Mouse (Mus musculus) neutrophil, adult 5-6 weeks (primary cell): Measurements from ENCODE around the gene Cyp4a10. TPM values are rescaled to one million over a fixed set of nuclear protein-coding genes. Genes with fewer than 3 reads are reported as not detected.

Experiments used
- ATAC-seq: fragments of 151-379, 151-347 bp; 2 replicates; pipeline ENCODE4 v1.8.0; 2017; ENCODE audit warnings: mild to moderate bottlenecking, moderate TSS enrichment; ENCODE audit not compliant: insufficient number of reproducible peaks, poor library complexity, low FRiP score, severe bottlenecking; ENCODE audit errors: extremely low read depth
- total RNA-seq: library from RNA; stranded (forward); fragments of 200-1000 nt; gene quantifications from 2 replicates; pipeline ENCODE4 v1.2.3, GENCODE M21; 2017

Cyp4a10 gene
- total RNA-seq, 1 experiment from 2014 or later = not detected

GRCm38 (mm10) chr4:115583036-115583435 is 65.0 kb downstream of the Cyp4a10 start:
- no peak for ATAC-seq

Other genes starting within 250 kb of the Cyp4a10 start
- not detected in 2 replicates for gene Cyp4a12a, start 219.2 kb upstream of the Cyp4a10 start, total RNA-seq
- gene Cyp4a12b, start 106.6 kb upstream of the Cyp4a10 start, total RNA-seq = not detected in 2 replicates
- not detected in 2 replicates for gene Cyp4a30b, start 65.7 kb upstream of the Cyp4a10 start, total RNA-seq
- gene Cyp4a14, start 22.1 kb upstream of the Cyp4a10 start, total RNA-seq = not detected in 2 replicates
- gene Cyp4a31, start 45.4 kb downstream of the Cyp4a10 start, total RNA-seq = not detected in 2 replicates
- not detected in 2 replicates for gene Cyp4a32, start 82.7 kb downstream of the Cyp4a10 start, total RNA-seq
- gene Cyp4b1, start 129.5 kb downstream of the Cyp4a10 start, total RNA-seq = not detected in 2 replicates
- gene Efcab14, start 219.5 kb downstream of the Cyp4a10 start, total RNA-seq = 49.6 and 52.4 TPM in 2 replicates